Mouse (Mus musculus) heart, adult 2 months (tissue): ENCODE results near the gene Plppr3. TPM values are rescaled to one million over a fixed set of nuclear protein-coding genes. Genes with fewer than 3 reads are reported as not detected.
A peak's percentile ranks its signal among the peaks of the same experiment; 100 is the strongest.

ENCODE experiments used
- DNase-seq, 2 experiments: peaks; one replicate each; pipeline ENCODE4 v3.0.0; 2021
- H3K27ac ChIP-seq: fragments of 200-600 bp; 2 replicates; pipeline ENCODE4 v1.8.1; 2022
- H3K27me3 ChIP-seq: fragments of 200-500 bp; 2 replicates; pipeline ENCODE4 v1.6.1; 2012; ENCODE audit warnings: mild to moderate bottlenecking, low read length, inconsistent platforms, mixed read lengths; ENCODE audit not compliant: control insufficient read depth, insufficient read depth
- H3K36me3 ChIP-seq: fragments of 200-500 bp; 2 replicates; pipeline ENCODE4 v1.6.1; 2012; ENCODE audit warnings: low read length, inconsistent platforms; ENCODE audit not compliant: control insufficient read depth, insufficient read depth
- H3K4me1 ChIP-seq: fragments of 200-500 bp; 2 replicates; pipeline ENCODE4 v1.6.1; 2011; ENCODE audit warnings: low read length; ENCODE audit not compliant: control insufficient read depth, insufficient read depth
- H3K4me3 ChIP-seq: fragments of 200-600 bp; 2 replicates; pipeline ENCODE4 v1.8.1; 2022
- H3K79me2 ChIP-seq: fragments of 200-500 bp; replicated peaks from 2 replicates; pipeline ENCODE4 v1.6.1; 2012; ENCODE audit warnings: mild to moderate bottlenecking, inconsistent platforms, low read length, moderate library complexity, mixed read lengths; ENCODE audit not compliant: control insufficient read depth, insufficient read depth
- H3K9ac ChIP-seq: fragments of 200-500 bp; 2 replicates; pipeline ENCODE4 v1.6.1; 2012; ENCODE audit warnings: low read depth, mild to moderate bottlenecking, control low read depth, inconsistent platforms, low read length, mixed read lengths
- CTCF ChIP-seq: fragments of 200-600 bp; IDR thresholded peaks from 2 replicates; pipeline ENCODE4 v1.8.1; 2022; ENCODE audit warnings: antibody characterized with exemption, mild to moderate bottlenecking, moderate library complexity
- EP300 ChIP-seq: fragments of 200-500 bp; IDR thresholded peaks from 2 replicates; pipeline ENCODE4 v1.6.1; 2011; ENCODE audit warnings: low read depth, low read length, control low read depth; ENCODE audit not compliant: insufficient read depth
- POLR2A ChIP-seq: fragments of 200-500 bp; IDR thresholded peaks from 2 replicates; pipeline ENCODE4 v1.6.1; 2011; ENCODE audit warnings: mild to moderate bottlenecking, low read depth, low read length, control low read depth; ENCODE audit not compliant: insufficient read depth
- WGBS: fragments of 180-500 bp; shearing (Covaris S2); methylation state at CpG from one replicate; pipeline ENCODE4 v1.1.7; 2018; 5-methylcytosine and 5-hydroxymethylcytosine counted together
- intact Hi-C: fragments of 180-260 bp; cut with DNase I; formaldehyde crosslinking; loops from one replicate; pipeline ENCODE4 v1.15.1; 2025
- polyA plus RNA-seq: library from polyadenylated mRNA; depleted of rRNA; stranded (reverse); fragments of >200 nt; gene quantifications from 2 replicates; pipeline ENCODE4 v1.2.3, GENCODE M21; 2012
- total RNA-seq, 2 experiments: library from RNA; stranded (reverse); gene quantifications; 2 replicates each; pipeline ENCODE4 v1.2.3; 2021

Gene Plppr3
- total and polyA plus RNA-seq, 3 experiments, result 0.20 to 0.80 (median 0.31) TPM

- Histone ChIP-seq H3K4me1 (peaks cover 41% of the 10 kb centered on the region), H3K4me3 (peak overlapping the region; percentile 97), H3K36me3 (peaks cover 8% of the 10 kb centered on the region; the same call in 1 of the 2 replicates), H3K79me2 (peaks cover 7% of the 10 kb centered on the region), H3K9ac (peak overlapping the region; percentile 19), H3K27me3 (no peaks in the 10 kb centered on the region), H3K27ac (peak overlapping the region; percentile 61)
- intact Hi-C loops, result loop anchor here (2.0 kb wide), 1 partner anchor 25 kb away; no protein-coding TSS in a partner anchor
- DNase-seq, result peak; percentile 76 to 84
- TF ChIP-seq POLR2A (no peak), EP300 (0 out of 2 replicates have a peak, but pooled peaks have one; percentile 12)
- WGBS, result 3% methylated on average over 4 of the region's 4 CpGs
Measured at GRCm38 (mm10) chr10:79857452-79857811, 17.0 kb downstream of the Plppr3 start.

- intact Hi-C loops, result loop anchor here (2.0 kb wide), 1 partner anchor 26 kb away; no protein-coding TSS in a partner anchor
- TF ChIP-seq CTCF (no peak), POLR2A (no peak), EP300 (no peak)
- peak overlapping the region; percentile 19 for H3K9ac ChIP-seq
- no peaks in the 10 kb centered on the region for H3K27me3 ChIP-seq
- peak overlapping the region; percentile 97 for H3K4me3 ChIP-seq
- peaks cover 44% of the 10 kb centered on the region for H3K4me1 ChIP-seq
- 3% methylated on average over 7 of the region's 7 CpGs for WGBS
- DNase-seq, result no peak
- H3K36me3 ChIP-seq, result peaks cover 8% of the 10 kb centered on the region; the same call in 1 of the 2 replicates
- H3K79me2 ChIP-seq, result peaks cover 7% of the 10 kb centered on the region
- H3K27ac ChIP-seq, result peak overlapping the region; percentile 61
Measured at GRCm38 (mm10) chr10:79856704-79857451, 17.6 kb downstream of the Plppr3 start.

- DNase-seq, result no peak
- intact Hi-C loops, result loop anchor here (2.0 kb wide), 1 partner anchor 27 kb away; no protein-coding TSS in a partner anchor
- WGBS, result 9% methylated on average over 6 of the region's 6 CpGs
- peaks cover 8% of the 10 kb centered on the region; the same call in 1 of the 2 replicates for H3K36me3 ChIP-seq
- peak overlapping the region; percentile 19 for H3K9ac ChIP-seq
- no peak for TF ChIP-seq POLR2A
- TF ChIP-seq EP300, result no peak
- no peak for TF ChIP-seq CTCF
- H3K27me3 ChIP-seq, result no peaks in the 10 kb centered on the region
- H3K27ac ChIP-seq, result peak overlapping the region; percentile 61
- peak overlapping the region; percentile 97 for H3K4me3 ChIP-seq
- peaks cover 49% of the 10 kb centered on the region for H3K4me1 ChIP-seq
- H3K79me2 ChIP-seq, result peaks cover 7% of the 10 kb centered on the region
Measured at GRCm38 (mm10) chr10:79856280-79856679, 18.2 kb downstream of the Plppr3 start.

- intact Hi-C loops, result loop anchor here (2.0 kb wide), 1 partner anchor 27 kb away; no protein-coding TSS in a partner anchor
- DNase-seq, result peak; percentile 46 to 48
- Histone ChIP-seq H3K27me3 (no peaks in the 10 kb centered on the region), H3K36me3 (peaks cover 8% of the 10 kb centered on the region; the same call in 1 of the 2 replicates), H3K4me3 (peak overlapping the region; percentile 97), H3K4me1 (peaks cover 50% of the 10 kb centered on the region), H3K79me2 (peaks cover 7% of the 10 kb centered on the region), H3K27ac (peak overlapping the region; percentile 99), H3K9ac (peak overlapping the region; percentile 85)
- TF ChIP-seq EP300 (no peak), POLR2A (no peak), CTCF (no peak)
- WGBS, result 3% methylated on average over 10 of the region's 10 CpGs
Measured at GRCm38 (mm10) chr10:79855558-79856184, 18.8 kb downstream of the Plppr3 start.

GRCm38 (mm10) chr10:79854801-79855541 is 19.5 kb downstream of the Plppr3 start:
- intact Hi-C loops, result loop anchor here (5.0 kb wide), 2 partner anchors 182 to 312 kb away; partner anchors contain the start of genes Cirbp and Polr2e
- Histone ChIP-seq H3K36me3 (peaks cover 8% of the 10 kb centered on the region; the same call in 1 of the 2 replicates), H3K9ac (peak overlapping the region; percentile 85), H3K79me2 (peaks cover 3% of the 10 kb centered on the region), H3K4me3 (peak overlapping the region; percentile 97), H3K27ac (peak overlapping the region; percentile 99), H3K27me3 (no peaks in the 10 kb centered on the region), H3K4me1 (peaks cover 52% of the 10 kb centered on the region)
- TF ChIP-seq CTCF, result no peak
- TF ChIP-seq EP300, result no peak
- TF ChIP-seq POLR2A, result no peak
- WGBS, result under 1% methylated on average over 83 of the region's 83 CpGs
- DNase-seq, result peak in 1 of 2 experiments; percentile 83
